Mouse (Mus musculus) kidney, adult 2 months (tissue): ENCODE measurements around the gene Prpf40b.

Experiments
- CTCF ChIP-seq: fragments of 200-500 bp; conservative IDR thresholded peaks from 2 replicates; pipeline ENCODE4 v1.5.1; 2011; ENCODE audit warnings: low read depth, mild to moderate bottlenecking, control low read depth, low read length, moderate library complexity, mixed read lengths; ENCODE audit not compliant: insufficient read depth, insufficient read length
- POLR2A ChIP-seq: fragments of 200-500 bp; IDR thresholded peaks from one replicate; pipeline ENCODE4 v1.6.1; 2011; ENCODE audit warnings: low read depth, low read length, control low read depth

DNA sequence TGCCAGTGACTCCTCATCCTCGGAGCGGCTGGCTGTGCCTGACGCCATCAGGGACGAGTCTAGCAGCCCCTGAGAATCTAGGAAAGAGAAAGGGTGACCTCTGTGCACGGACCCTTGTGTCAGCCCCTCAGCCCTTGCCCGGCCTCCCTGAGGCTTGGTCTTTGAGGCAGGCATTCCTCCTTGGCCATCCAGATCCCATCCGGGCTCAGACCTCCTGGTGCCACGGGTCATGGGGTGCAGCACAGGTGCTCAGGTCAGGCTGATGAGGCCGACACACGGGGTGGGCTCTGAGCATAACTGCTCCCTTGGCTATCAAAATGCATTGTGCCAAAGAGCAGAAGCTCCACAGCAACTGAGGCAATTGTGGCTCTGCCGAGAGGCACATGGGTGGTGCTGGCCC lies 44.9 kb upstream of the Prpf40b start:
- no peak for TF ChIP-seq CTCF
- TF ChIP-seq POLR2A = no peak
